Mouse (Mus musculus) left cerebral cortex, adult 9 months (tissue): ENCODE data around the gene Tns1.
A peak's percentile ranks its signal among the peaks of the same experiment; 100 is the strongest.

ENCODE experiments used
- DNase-seq, 2 experiments: peaks; one replicate each; pipeline ENCODE4 v3.0.0; 2022; ENCODE audit warnings: low spot score in 2 of 2

Gene Tns1

DNA sequence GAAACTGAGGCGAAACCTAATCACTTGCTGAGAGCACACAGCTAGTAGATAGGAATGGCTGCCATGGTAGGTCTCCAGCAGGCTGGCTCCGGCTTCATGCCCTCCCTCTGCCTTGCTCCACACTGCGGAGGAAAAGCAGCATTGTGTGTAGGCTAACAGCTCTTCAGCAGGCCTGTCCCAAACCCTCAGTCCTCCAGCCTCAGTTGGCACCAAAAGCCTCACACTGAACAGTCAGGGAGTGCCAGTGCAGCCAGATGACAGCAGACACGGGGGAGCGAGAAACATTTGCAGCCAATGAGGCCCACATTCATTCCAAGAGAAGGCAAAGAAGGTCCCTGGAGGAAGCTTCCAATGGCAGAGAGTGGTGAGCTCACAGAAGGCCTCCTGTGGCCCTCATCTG lies 91.3 kb downstream of the Tns1 start:
- no peak for DNase-seq

DNA sequence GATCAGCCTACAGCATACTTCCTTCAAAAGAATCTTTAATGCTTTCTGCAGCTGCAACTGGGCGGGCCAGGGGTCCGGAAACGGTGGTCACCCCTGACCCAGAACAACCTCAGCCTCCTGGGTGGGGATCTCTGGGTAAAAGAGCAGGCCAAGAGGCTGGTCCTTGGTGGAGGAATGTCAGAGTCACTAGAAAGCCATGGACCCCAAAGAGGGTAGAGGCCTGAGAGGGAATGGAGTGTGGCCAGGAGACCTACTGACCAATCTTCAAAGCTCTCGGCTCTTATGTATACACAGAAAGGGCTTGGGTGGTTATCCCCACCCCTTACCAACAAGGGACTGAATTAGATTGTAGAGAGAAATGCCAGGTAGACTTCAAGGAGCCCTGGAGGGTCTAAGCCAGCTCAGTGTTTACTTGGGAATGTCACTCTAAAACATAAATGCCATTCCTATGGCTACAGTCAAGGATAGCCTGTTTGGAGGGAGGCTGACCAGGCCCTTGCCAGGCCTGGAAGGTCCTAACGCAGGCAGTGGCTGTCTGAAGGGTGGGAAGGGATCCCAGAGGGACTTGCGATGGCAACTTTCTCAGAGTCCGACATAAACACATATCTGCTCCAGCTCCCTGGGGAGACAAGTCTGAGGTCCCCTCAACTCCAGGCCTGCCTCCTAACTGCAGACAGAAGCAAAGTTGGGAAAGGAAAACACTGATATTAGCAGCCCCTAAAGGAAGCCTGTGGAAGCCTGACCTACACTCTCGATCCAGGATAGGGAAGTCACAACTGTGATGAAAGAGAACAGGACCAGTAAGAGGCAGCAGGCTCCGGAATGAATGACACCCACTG lies 92.3 kb downstream of the Tns1 start:
- DNase-seq, result no peak

DNA sequence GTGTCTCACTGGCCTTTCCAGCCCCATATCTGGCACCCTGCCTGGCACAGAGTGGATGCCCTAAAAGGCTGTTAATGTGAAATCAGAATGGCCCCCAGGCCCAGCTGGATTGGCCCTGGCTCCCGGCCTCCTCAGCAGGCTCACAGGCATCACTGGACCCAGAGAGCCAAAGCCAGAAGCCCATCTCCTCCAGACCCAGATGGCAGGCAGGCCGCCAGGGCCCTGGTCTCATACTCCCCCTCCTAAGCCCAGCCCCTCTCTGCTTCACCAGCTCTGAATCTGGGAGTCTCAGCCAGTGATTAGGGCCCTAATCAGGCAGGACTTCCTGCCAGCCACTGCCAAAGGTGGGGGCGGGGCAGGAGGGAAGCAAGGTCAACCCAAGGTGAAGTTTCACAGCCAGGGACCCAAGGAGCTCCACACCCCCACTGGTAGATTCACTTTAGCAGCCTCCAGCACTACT lies 93.3 kb downstream of the Tns1 start:
- no peak for DNase-seq

DNA sequence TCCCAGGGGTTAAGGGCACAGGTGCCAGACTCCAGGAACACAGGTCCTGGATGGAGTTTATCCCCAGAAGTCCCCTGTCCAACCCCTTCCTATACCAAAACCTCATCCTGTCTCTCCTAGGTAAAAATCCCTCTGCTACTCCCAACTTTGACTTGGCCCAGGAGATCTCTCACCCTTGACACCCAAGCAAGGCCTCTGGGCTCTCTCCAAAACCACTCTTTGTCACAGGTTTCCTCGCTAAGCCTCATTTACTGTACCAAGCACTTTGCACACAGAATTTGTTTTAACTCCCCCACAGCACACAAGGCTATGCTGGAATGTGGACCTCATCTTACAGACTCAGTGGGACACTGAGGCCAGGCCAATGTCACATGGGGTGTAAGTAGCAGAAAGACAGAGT lies 94.0 kb downstream of the Tns1 start:
- DNase-seq, result no peak

DNA sequence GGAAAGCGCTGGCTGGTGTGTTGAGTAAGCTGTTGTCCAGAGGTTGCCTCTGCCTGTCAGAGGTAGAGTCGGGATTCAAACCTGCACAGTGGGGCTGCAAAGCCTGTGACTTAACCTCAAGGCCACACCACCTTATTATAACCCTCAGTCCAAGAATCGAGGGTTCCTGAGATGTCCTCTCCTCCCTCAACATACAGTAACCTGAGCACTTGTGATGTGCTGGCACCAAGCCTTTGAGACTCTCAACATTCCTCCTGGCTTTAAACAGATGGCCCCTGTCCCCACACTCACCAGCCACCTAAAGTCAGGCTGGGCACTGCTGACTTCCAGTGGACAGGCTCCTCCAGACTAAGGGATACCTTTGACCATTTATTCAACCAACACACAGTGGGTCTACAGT lies 94.6 kb downstream of the Tns1 start:
- no peak for DNase-seq

DNA sequence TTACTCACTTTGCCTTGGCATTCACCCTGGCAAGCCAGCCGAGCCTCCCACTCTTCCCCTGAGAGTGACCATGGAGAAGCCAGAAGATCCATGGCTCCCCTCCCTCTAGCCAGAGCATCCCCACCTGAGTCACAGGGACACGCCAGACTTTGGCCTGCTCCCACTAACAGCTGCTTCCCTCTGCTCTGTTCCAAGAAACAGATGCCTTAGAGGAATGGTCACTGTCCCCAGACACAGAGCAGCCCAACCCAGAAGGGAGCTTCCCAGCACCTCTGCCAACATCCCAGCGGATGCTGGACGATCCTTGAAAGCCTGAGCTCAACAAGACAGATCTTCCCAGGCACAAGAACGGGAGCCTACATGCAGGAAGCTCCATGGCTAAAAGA lies 95.4 kb downstream of the Tns1 start:
- DNase-seq, result no peak

DNA sequence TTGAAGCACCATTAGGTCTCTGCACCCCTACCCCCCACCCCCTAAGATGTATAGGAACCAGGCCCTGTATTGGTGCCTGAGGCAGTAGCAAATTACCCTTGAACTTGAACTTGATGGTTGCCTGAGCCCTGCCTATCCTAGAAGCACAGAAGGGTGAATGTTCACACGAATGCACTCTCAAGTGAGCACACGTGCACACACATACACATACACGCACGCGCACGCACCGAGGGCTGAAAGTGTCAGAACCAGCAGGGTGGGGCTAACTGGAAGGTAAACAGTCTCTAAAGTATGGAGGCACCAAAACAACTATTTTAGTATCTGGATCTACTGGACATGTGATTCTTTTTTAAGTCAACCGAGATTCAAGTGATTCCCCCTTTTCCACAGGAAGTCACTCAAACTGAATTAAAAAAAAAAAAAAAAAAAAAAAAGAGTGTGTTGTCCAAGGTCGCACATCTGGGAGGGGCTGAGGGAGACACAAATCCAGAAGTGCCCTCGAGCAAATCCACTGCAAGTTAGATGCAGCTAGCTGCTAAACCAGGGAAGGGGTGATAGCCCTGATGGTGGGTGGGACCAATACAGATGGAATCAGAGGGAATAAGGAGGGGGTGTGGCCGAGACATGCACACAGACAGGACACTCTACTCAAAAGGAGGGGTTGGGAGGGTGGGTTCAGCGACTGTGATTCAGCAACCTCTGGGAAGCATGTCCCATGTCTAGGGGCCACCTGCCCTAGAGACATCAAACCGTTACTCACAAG lies 96.0 kb downstream of the Tns1 start:
- no peak for DNase-seq

DNA sequence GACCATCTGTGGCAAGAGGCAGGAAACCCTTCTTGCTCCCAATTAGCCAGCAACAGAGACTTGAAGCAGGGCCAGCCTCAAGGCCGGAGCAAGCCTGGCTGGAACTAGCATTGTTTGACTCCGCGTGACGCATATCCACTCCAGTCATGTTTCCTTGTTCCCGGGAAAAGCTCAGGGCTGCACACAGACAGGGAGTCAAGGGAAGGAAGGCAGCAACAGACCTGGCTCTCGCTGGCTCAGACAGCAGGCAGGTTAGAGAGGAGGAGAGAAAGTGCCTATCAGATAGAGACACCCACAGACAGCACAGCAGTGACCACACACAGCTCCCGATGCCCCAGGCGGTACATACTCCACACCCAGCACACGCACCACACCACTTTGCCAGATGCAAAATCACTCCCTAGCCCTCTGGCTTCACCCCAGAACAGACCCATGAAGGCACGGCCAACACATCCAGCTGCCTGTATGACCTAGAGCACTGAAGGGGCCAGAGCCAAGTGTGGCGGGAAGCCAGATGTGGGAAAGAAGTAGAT lies 96.6 kb downstream of the Tns1 start:
- DNase-seq, result peak in 1 of 2 experiments; percentile 17

DNA sequence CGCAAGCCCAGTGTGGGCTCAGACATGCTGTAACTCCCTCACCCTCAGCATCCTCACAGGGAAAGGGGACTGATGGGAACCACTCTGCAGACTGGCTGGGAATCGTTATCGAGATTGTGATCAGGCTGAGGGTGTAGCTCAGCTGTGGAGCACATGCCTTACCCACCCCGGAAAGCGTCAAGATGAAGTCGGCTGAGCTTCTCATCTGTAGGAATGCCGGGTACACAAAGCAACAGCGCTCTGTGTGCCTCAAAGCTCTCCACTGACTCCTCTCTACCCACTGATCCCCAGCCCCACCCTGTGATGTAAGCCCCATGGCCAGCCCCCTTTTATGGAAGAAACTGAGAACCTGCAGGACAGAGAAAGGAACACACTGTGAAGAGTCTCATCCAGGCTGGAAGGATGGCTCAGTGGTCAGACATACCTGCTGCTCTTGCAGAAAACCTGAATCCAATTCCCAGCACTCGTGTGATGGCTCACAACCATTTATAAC lies 97.5 kb downstream of the Tns1 start:
- no peak for DNase-seq

DNA sequence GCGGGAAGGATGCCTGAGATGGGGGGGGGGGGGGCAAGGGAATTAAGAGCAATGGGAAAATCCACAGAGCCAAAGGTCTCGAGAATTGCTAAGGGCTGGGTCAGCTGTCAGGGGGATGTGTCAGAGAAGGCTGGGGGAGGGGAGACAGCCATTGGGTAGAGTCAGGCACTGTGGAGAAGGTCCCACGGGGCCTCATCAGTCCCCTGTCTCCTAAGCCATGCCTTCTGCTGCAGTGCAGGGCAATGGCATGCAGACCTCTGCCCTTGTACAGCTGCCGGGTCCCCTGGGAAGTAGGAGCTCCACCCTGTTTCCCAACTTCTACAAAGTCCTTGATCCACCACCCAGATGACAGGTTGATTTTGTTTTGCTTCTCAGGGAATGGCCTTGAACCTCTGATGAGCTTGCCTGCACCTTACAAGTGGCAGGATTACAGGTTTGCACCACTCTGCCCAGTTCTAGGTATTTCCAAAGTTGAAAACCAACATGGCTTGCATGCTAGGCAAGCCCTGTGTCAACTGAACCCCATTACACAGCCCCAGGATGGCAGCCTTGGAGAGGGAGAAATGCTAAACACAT lies 98.5 kb downstream of the Tns1 start:
- no peak for DNase-seq

DNA sequence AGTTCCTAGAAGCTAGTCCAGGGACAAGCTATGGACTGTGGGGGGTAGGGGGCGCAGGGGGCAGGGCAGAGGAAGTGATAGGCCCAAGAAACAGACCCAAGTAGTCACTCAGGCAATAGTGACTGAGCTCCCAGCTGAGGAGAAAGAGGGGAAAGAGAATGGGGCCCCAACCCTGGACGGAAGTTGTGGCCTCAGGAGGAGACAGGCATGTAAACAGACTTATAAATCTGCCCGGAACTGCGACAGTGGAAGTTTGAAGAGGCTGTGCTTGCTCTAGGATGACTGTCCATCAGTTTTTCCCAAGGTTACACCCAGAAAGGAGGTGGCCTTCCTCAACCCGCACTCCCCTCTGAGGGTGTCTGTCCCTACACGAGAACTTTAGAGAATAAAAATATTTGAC lies 99.0 kb downstream of the Tns1 start:
- DNase-seq, result no peak

DNA sequence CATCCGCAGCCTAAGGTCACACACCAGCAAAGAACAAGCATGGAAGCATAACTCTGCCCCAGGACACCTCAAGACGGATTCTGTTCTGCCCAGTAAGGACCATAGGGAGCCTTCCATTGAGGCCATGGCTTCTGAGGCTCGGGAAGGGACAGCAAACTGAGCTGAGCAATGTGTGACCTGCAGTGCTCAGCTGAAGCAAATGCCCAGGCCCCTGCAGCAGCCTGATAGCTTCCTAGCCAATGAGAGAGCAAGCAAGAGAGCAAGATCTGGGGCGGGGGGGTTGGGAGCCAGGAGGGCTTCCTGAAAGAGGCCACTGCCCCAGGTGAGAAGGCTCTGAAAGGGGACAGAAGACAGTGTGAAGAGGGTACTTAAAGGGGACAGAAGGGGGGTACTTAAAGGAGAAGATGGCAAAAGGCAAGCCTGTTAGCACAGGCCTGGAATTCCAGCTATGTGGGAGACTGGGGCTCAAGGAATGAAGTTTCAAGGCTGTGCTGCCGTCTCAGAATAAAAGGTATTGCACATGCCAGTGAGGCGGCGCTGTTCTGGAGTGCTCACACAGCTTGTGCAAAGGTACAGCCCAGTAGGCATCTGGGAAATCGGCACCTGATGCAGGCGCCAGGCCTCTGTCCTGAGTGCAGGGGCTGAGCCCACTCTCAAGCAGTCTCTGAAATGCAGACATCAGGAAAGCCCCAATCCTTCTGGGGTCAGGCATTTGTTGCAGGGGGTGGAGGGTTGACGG lies 99.6 kb downstream of the Tns1 start:
- DNase-seq, result no peak

DNA sequence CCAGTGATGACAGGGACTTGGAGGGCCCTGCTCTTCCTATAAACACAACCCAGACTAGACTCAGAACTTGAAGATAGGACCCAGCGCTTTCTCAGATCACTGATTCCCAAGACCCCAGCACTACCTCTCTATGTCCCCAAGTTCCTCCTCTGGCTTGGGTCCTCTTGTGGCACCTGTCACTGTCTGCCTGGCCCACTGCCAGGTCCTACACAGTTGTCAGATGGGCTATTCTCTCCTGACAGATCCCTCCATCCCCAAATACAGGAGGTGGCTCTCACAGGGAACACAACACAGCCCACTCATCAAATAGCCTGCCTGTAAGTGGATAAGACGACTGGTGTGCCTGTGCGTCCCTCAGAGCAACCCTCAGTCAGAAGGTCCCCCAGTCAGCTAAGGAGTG lies 101.3 kb downstream of the Tns1 start:
- DNase-seq, result no peak

DNA sequence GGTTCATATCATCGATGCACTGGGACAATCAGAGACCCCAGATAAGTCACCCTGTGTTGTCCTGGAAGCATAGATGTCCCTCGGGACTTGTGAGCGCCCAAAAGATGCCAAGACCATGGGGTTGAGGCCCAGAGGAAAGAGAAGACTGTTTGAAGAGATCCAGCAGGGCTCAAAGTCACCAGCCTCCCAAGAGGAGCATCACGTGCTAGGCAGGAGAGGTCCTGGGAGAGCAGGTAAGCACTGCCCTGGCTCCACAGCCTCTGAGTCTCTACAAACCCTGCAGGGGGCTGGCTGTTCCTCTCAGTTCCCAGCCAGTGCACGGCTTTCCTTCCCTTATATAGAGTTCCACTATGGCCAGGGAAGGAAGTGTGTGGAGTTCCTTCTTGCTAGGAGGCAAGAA lies 101.7 kb downstream of the Tns1 start:
- DNase-seq, result no peak

DNA sequence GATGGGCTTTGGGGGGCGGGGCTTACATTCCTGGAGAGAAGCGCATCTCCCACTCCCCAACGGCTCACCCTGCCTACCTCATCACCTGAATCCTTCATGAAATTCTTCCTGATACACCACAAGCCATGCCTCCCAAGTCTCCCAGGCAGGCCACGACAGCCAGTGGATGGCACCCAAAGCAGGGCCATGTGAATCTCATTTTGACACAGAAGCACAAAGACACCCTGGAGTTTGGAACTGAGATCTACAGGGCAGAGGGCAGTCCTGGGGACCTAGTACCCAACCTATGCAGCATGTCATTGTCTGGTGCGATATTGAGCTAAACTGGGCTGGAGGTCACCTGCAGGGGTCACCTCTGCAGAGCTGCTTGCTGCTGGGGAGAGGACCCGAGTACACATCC lies 104.0 kb downstream of the Tns1 start:
- DNase-seq, result no peak

DNA sequence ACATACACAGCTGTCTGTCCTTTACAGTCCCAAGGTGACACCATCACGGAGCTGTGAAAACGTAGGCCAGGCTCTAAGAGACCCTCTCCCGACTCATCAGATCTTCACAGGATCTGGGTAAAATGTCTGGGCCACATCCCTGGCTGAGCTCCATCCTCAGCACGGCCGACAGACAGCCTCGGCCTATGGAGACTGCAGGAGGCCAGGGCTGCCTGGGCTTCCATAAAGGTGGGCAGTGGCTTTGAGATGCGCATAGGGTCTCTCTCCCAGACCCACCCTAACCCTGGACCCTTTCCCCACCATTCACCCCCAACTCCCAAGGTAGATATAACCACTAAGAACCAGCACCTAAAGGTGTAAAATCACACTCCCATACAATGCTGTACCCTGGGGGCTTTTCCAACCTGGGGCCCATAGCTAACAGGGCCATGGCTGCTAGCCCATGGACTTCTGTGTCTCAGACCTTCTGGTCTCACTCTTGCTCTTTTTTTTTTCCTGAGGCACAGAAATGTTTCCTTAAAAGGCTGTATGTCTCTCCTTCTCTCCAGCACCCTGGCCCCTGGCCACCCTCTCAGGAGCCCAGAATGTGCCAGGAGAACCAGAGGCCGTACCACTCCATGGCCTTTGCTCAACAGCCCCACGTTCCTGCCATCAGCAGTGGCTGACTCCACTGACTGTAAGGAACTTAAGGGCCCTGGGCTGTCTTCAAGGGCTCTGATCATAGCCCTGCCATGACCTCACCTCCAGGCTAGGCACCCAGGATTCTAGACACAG lies 106.7 kb downstream of the Tns1 start:
- no peak for DNase-seq

DNA sequence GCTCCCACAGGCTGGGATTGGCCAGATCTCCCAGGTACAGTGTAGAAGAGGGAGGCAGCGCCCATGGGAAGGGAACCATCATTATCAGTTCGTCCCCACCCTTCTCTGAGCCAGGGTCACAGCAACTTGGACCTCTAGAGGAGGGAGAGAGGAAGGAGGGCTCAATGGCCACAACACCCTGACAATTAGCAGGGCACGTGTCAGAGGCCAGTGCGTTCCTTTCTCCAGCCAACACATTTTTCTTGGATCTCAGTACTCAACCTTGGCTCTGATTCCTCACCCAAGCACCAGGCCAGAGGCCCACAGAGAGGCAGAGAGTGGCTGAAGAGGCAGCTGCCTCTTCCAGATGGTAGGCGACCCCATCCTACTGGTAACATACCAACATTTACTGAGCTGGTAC lies 107.6 kb downstream of the Tns1 start:
- no peak for DNase-seq

DNA sequence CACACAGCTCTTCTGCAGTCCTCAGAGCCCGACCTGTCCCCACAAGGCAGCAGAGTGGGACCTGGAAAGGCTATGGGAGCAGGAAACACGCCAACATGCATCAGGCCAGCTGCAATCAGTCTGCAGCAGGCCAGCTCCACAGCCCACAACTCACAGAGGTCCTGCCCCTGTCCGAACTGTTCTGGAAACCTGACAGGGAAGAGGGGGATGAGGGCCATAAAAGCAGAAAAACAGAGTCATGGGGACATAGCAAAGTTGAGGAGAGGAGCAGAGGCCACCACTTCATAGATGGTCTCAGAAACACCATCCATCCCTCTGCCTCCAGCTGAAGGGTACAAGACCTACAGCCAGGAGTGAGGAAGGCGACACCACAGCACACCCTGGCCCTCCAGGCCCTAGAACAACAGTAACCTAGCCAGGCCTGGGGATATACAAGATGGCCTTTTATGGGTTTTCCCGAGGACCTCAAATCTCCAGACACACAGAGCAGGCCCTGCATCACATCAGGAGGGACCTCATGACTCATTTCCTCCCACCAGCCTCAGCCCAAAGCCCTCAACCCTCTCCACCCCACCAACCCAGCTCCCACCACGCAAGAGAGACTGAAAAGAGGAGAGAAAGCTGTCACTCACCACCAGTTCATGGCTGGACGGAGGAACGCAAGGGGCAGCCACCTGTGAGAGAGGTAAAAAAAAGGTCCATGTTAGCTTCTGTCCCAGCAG lies 108.6 kb downstream of the Tns1 start:
- no peak for DNase-seq

DNA sequence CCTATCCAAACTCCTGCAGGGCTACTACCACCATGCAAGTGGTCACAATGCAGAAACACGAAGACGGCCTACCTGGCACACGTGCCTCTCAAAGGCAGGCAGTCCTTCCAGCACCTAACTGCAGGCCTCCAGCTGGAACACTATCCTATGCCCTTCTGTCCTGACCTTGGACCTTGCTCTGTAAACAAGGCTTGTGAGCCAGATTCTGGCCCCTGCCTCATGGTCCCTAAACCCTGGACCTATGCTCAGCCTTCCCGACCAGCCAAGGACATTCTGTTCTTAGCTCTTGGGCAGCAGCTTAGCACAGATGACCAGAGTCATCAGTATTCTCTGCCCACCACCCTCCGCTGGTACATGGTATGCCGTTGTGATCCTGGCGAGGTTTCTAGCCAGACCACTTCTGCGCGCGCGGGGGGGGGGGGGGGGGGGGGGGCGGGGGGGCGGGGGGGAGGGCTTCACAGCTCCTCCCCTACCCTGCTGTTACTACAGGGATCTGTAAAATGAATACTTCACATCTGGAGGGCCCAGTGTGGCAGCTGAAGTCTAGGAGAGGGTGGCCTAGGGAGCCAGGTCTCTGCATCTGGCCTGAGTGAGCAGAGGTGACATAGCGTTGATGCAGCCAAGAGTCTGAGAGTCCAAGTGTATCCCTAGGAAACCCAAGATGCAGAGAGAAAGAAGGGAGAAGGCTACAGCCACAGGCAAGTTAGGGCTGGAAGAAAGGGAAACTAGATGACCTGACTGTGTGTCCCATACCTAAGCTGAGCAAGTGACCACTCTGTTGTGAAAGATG lies 109.5 kb downstream of the Tns1 start:
- no peak for DNase-seq
